Mouse (Mus musculus) urinary bladder, postnatal 10 days (tissue): ENCODE data around the gene Cd300c2.
"Not testable (repeated sequence)": the region's sequence is repeated elsewhere in the genome, so short reads cannot be mapped to it uniquely, and the experiment has no call there.

Experiments used
- DNase-seq: peaks from one replicate; pipeline ENCODE4 v3.0.0; 2022; ENCODE audit warnings: low spot score

Cd300c2 gene

GRCm38 (mm10) chr11:115001474-115002040 lies at the start of gene Cd300c2:
Cd300c2 (minus strand) TSS chr11:115001880.
- DNase-seq = no peak

GRCm38 (mm10) chr11:115049282-115049895 lies 47.7 kb upstream of the Cd300c2 start:
- DNase-seq = no peak

DNA sequence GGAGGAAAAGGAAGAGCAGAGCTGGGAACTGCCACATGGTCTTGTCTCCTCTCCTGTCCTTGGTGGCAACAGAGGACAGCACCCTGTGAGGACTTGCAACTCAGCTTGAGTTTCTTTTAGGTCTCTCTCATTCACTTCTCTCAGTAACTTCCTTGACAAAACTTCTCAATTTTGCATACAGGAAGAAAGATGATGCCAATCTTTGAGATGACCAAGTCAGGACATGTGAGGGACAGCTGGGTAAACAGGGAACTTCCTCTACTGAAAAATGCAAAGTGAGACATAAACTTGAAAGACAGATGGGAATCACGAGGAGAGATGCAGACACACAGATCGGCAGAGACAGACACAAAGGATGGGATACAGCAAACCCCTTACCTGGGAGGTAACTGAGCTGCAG lies 46.6 kb upstream of the Cd300c2 start, which contains the start of gene Cd300ld3:
TSS of gene Cd300ld3 (minus strand) at position 151 of the 400 bp plus-strand sequence.
- no peak for DNase-seq

GRCm38 (mm10) chr11:115037669-115038068 lies 36.0 kb upstream of the Cd300c2 start, which contains the start of gene Cd300ld5:
Cd300ld5 (minus strand) TSS chr11:115037769.
- not testable (repeated sequence) for DNase-seq

DNA sequence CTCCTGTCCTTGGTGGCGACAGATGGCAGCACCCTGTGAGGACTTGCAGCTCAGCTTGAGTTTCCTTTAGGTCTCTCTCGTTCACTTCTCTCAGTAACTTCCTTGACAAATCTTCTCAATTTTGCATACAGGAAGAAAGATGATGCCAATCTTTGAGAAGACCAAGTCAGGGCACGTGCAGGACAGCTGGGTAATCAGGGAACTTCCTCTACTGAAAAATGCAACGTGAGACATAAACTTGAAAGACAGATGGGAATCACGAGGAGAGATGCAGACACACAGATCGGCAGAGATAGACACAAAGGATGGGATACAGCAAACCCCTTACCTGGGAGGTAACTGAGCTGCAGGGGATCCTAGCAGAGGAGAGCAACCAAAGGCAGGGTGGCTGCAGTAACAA lies 25.2 kb upstream of the Cd300c2 start, which contains the start of gene Cd300ld4:
TSS of gene Cd300ld4 (minus strand) at position 101 of the 400 bp plus-strand sequence.
- not testable (repeated sequence) for DNase-seq

GRCm38 (mm10) chr11:115016093-115016492 lies 14.4 kb upstream of the Cd300c2 start, which contains the start of gene Cd300ld2:
Cd300ld2 (minus strand) TSS chr11:115016193.
- not testable (repeated sequence) for DNase-seq

DNA sequence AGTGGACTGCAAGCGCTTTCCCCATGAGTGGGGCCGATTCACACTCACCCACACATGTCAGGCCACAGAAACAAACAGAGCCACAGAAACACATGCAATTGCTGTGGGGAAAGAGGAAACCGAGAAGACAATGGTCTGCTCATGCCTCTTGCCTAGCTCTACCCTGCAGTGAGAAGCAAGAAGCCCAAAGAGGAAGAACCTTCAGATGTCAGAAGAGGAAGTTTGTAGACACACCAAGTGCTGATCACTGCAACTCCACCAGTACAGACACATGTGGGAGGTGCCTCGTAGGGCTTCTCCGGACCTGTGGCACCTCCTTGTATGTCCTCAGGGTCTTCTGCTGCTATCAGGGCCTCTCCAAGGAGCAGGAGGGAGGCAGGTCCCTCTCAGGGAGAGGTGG lies 2.4 kb upstream of the Cd300c2 start:
- DNase-seq = no peak

- DNase-seq = no peak
Measured at GRCm38 (mm10) chr11:114989793-114990192, 11.9 kb downstream of the Cd300c2 start, which contains the start of gene Cd300ld. Cd300ld (minus strand) TSS chr11:114989922.

GRCm38 (mm10) chr11:114981866-114982265 lies 19.8 kb downstream of the Cd300c2 start:
- no peak for DNase-seq

- no peak for DNase-seq
Measured at GRCm38 (mm10) chr11:114972726-114973125, 29.0 kb downstream of the Cd300c2 start.

- DNase-seq = no peak
Measured at GRCm38 (mm10) chr11:114968752-114969207, 32.9 kb downstream of the Cd300c2 start, which contains the start of gene Cd300c. Cd300c (minus strand) TSS chr11:114969157.

- no peak for DNase-seq
Measured at GRCm38 (mm10) chr11:114965182-114965828, 36.4 kb downstream of the Cd300c2 start.

GRCm38 (mm10) chr11:114960369-114960768 lies 41.3 kb downstream of the Cd300c2 start:
- DNase-seq = no peak
